Mouse (Mus musculus) liver, embryonic 14.5 days (tissue): ENCODE measurements around the gene Syt15.

ENCODE experiments used
- CTCF ChIP-seq: IDR thresholded peaks from 2 replicates; pipeline ENCODE4 v1.5.1; 2016; ENCODE audit warnings: antibody characterized with exemption, low read depth, control low read depth
- EP300 ChIP-seq: IDR thresholded peaks from 2 replicates; pipeline ENCODE4 v1.6.1; 2016; ENCODE audit warnings: antibody characterized with exemption, low read depth

GRCm38 (mm10) chr14:34201231-34202035 lies 18.0 kb upstream of the Syt15 start, which contains the start of gene Gprin2:
- TF ChIP-seq EP300 (no peak), CTCF (no peak)
